Comparison of ENCODE assay signal across 23 mouse cellular contexts in genomic region chr5:30802724-30803467, GRCm38 (mm10). TPM values are rescaled to one million over a fixed set of nuclear protein-coding genes. Genes with fewer than 3 reads are reported as not detected.
DNase-seq lines count a peak whose midpoint lies in the region; ATAC-seq and TF ChIP-seq lines count a peak whose summit lies in the region.
"Had no signal": no experiment of that assay in that cellular context is flagged by ENCODE, and none has a peak within 500 bp of the region (broad histone marks: within the 10 kb centered on the region; RNA-seq: fewer than 3 reads in every experiment).

No protein-coding gene starts in this region.

- no peak overlapping the region for H3K4me2 ChIP-seq in hindbrain, embryonic 12.5 days (replicated peaks)
- H3K4me2 ChIP-seq in hindbrain, embryonic 16.5 days (ENCODE audit: low read length): no peak overlapping the region
- H3K4me2 ChIP-seq: forebrain, embryonic 13.5 days; heart, embryonic 11.5 days; hindbrain, embryonic 13.5 days had no signal

- no peak overlapping the region for H3K9ac ChIP-seq in hindbrain, embryonic 12.5 days
- no peak overlapping the region for H3K9ac ChIP-seq in hindbrain, embryonic 16.5 days (ENCODE audit: low read depth, low read length)
- H3K9ac ChIP-seq: forebrain, embryonic 13.5 days; hindbrain, embryonic 13.5 days had no signal

- H3K27me3 ChIP-seq in hindbrain, embryonic 12.5 days: no peaks in the 10 kb centered on the region
- H3K27me3 ChIP-seq in hindbrain, embryonic 16.5 days (replicated peaks; ENCODE audit: control insufficient read depth, insufficient read depth, low read length): no peaks in the 10 kb centered on the region
- peaks cover 33% of the 10 kb centered on the region for H3K27me3 ChIP-seq in C2C12 (ENCODE audit: control insufficient read depth, insufficient read depth, insufficient read length)
- H3K27me3 ChIP-seq: forebrain, embryonic 13.5 days; hindbrain, embryonic 13.5 days had no signal

- no peak overlapping the region for H3K4me3 ChIP-seq in hindbrain, embryonic 12.5 days
- no peak overlapping the region for H3K4me3 ChIP-seq in hindbrain, embryonic 16.5 days (ENCODE audit: low read length)
- H3K4me3 ChIP-seq in C2C12 (ENCODE audit: insufficient read depth, poor library complexity, severe bottlenecking): no peak overlapping the region
- H3K4me3 ChIP-seq: forebrain, embryonic 10.5 days; forebrain, embryonic 13.5 days; hindbrain, embryonic 13.5 days had no signal

- 0 out of 2 replicates have a peak overlapping the region, but pooled peaks have one; percentile 12 for H3K27ac ChIP-seq in hindbrain, embryonic 12.5 days
- H3K27ac ChIP-seq in hindbrain, embryonic 16.5 days (ENCODE audit: low read depth, low read length): no peak overlapping the region
- H3K27ac ChIP-seq: forebrain, embryonic 10.5 days; forebrain, embryonic 13.5 days; hindbrain, embryonic 13.5 days; hindbrain, postnatal 0 days had no signal

- no peaks in the 10 kb centered on the region; the same call in 1 of the 2 replicates for H3K4me1 ChIP-seq in hindbrain, embryonic 12.5 days
- H3K4me1 ChIP-seq in hindbrain, embryonic 16.5 days (ENCODE audit: control insufficient read depth, insufficient read depth, low read depth, low read length): no peaks in the 10 kb centered on the region
- H3K4me1 ChIP-seq: forebrain, embryonic 10.5 days; forebrain, embryonic 13.5 days; hindbrain, embryonic 13.5 days had no signal

- no peaks in the 10 kb centered on the region for H3K79me2 ChIP-seq in C2C12 (ENCODE audit: control insufficient read depth, insufficient read depth)

- no peak overlapping the region for H3ac ChIP-seq in C2C12 (ENCODE audit: control insufficient read depth, insufficient read length, low read depth)

- no peak for TF ChIP-seq CTCF in C2C12 (IDR thresholded peaks at IDR 0.05; ENCODE audit: control insufficient read depth, insufficient read depth, insufficient read length)

- H3K36me3 ChIP-seq in hindbrain, embryonic 12.5 days: peaks cover 14% of the 10 kb centered on the region; the same call in 1 of the 2 replicates
- H3K36me3 ChIP-seq in hindbrain, embryonic 16.5 days (ENCODE audit: control insufficient read depth, insufficient read depth, low read length): no peaks in the 10 kb centered on the region
- H3K36me3 ChIP-seq in C2C12 (ENCODE audit: control insufficient read depth, insufficient read depth): no peaks in the 10 kb centered on the region
- H3K36me3 ChIP-seq: G1E had no signal

- ATAC-seq in hindbrain, embryonic 12.5 days (ENCODE audit: low FRiP score): no peak
- ATAC-seq in hindbrain, embryonic 16.5 days: no peak
- ATAC-seq: forebrain, embryonic 13.5 days; forebrain, embryonic 16.5 days; hindbrain, postnatal 0 days; Patski had no signal

- WGBS in hindbrain, embryonic 12.5 days: 82% methylated on average over 12 of the region's 12 CpGs
- WGBS in hindbrain, embryonic 16.5 days: 76% methylated on average over 12 of the region's 12 CpGs

- no peaks in the 10 kb centered on the region for H3K9me3 ChIP-seq in hindbrain, embryonic 12.5 days (replicated peaks)
- no peaks in the 10 kb centered on the region for H3K9me3 ChIP-seq in hindbrain, embryonic 16.5 days (ENCODE audit: control insufficient read depth, low read length)
- H3K9me3 ChIP-seq: forebrain, embryonic 10.5 days; forebrain, embryonic 13.5 days; G1E; hindbrain, embryonic 13.5 days had no signal

- H3K79me3 ChIP-seq in C2C12 (ENCODE audit: low read depth): no peaks in the 10 kb centered on the region

- DNase-seq in lung, postnatal 10 days: peak; percentile 54
- DNase-seq in lung, postnatal 4 days: peak; percentile 8 to 59
- DNase-seq in thymus, postnatal 10 days (ENCODE audit: low spot score in 2 of 2): no peak
- DNase-seq in c-Kit-positive CD71-positive TER-119-positive erythroid progenitor cells, embryonic 14.5 days (ENCODE audit: low spot score): no peak
- no peak for DNase-seq in left cerebral cortex, adult 11 months (ENCODE audit: low spot score)
- DNase-seq: adrenal gland, adult 2 months; adrenal gland, postnatal 14 days; cerebellum, adult 11-12 months; cerebellum, adult 8-10 months; cerebellum, postnatal 14 days; gastrocnemius, postnatal 10 days; gastrocnemius, postnatal 36 days had no signal

TF ChIP-seq in C2C12, 6 proteins besides CTCF, POLR2A, EP300 and RAD21:
- TF ChIP-seq MAX (IDR thresholded peaks at IDR 0.05) (no peak), CEBPB (IDR thresholded peaks at IDR 0.05; ENCODE audit: low read depth) (peak; percentile 71)

RNA-seq across cellular contexts. Expression of gene Mapre3, which starts 11.5 kb away (rescaled TPM):
- 73.1 and 81.0 TPM in 2 replicates for polyA plus RNA-seq in hindbrain, embryonic 12.5 days (2016; fragmentation: Nextera tagmentation; extraction: Ambion mirVana)
- polyA plus RNA-seq in hindbrain, embryonic 16.5 days (2015; fragmentation: Nextera tagmentation; extraction: Ambion mirVana): 151 and 153 TPM in 2 replicates
- 12.0 TPM for polyA plus RNA-seq in C2C12 (2012; fragmentation: generic; extraction: Trizol)
- polyA plus RNA-seq: G1E had no signal

Comparison
In these comparisons a context has a peak if more than half of its experiments do, and no peak if none do; other contexts are left out.
1. DNase-seq: peak in lung, postnatal 10 days (single experiment) and lung, postnatal 4 days (2 of 2); none in thymus, postnatal 10 days (0 of 2), c-Kit-positive CD71-positive TER-119-positive erythroid progenitor cells, embryonic 14.5 days (single experiment) and left cerebral cortex, adult 11 months (single experiment).